Mouse (Mus musculus): ENCODE results near the gene Vmn1r85. TPM values are rescaled to one million over a fixed set of nuclear protein-coding genes. Genes with fewer than 3 reads are reported as not detected.
"Not testable (repeated sequence)": the region's sequence is repeated elsewhere in the genome, so short reads cannot be mapped to it uniquely, and the experiment has no call there.

Vmn1r85 gene
- not detected in 2 replicates for total RNA-seq (2014; fragmentation: Nextera tagmentation)
- total RNA-seq (2017), result not detected in 2 replicates

DNA sequence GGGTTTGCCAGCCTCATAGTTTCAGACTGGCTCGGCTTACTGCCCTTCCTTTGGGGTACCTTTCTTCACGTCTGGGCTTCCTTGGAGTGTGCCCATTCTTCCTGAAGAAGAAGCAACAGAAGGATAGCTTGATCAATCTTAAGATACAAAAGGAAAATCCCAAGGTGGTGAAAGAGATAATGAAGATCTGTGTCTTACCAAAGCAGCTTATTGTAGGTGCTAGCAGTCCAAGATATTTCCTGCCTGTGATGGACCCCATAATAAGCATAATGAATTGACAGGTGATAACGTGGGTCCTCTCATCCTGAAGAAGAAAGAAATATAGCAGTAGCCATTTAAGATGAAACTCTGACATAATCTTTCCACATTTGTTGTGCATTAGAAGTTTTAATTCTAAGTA is at the start of gene Vmn1r85:
Vmn1r85 (minus strand) TSS at position 101 of the 400 bp plus-strand sequence.
- ATAC-seq (replicated peaks; ENCODE audit: poor library complexity, severe bottlenecking), result no peak

DNA sequence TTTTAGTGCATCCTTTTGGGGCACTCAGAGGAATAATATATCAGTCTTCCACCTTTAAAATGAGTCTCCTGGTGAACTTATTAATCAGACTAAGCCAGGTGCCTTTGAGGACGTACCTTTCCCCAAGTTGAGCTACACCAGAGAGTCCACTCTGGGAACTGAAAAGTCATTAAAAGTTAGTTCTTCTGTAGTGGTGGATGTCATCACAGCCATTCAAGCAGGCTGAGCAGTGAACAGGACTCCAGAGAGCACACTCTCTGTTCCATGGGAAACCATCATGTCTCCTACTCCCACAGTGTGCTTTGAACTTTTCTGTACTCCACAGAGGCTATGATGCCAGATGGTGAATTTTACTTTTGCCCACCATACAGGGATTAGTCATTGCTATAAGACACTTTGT is 45.1 kb upstream of the Vmn1r85 start, which contains the start of gene Vmn1r87:
Vmn1r87 (minus strand) TSS at position 101 of the 400 bp plus-strand sequence.
- ATAC-seq (replicated peaks; ENCODE audit: poor library complexity, severe bottlenecking), result no peak

DNA sequence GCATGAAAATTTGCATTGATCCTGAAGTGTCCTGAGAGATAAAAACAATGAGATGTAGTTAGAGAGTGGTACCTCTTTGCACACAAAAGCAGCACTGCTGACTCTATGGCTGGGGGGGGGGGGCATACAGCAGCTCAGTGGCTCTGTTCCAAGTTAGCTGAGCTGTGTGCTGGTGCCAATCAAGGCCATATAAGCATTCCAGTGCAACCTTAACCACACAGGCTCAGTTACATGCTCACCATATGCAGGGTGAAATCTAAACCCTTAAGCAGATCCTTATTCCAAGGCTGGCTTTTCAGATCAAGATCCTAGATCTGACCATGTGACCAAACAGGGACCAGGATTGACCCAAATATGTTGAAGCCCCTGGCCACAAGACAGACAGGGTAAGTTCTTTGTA is 42.4 kb upstream of the Vmn1r85 start:
- ATAC-seq (replicated peaks; ENCODE audit: poor library complexity, severe bottlenecking), result no peak

DNA sequence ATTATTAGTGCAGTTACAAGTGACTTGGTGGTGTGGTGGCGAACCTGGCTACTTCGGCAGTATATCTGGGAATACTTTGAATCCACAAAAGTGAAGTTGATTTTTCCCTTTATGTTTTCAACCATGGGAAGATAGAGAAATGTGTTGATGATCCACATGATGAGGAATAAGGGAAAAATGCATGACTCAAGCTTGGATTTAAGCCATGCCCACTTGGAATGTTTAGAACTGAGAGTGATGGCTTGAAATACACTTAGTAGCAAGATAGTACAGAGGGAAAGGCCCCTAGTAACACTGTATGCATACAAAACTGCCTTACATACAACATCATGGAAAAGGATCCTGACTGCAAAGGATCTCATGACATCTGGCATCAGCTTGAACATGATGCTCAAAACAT is 36.9 kb upstream of the Vmn1r85 start:
- ATAC-seq (replicated peaks; ENCODE audit: poor library complexity, severe bottlenecking), result no peak

DNA sequence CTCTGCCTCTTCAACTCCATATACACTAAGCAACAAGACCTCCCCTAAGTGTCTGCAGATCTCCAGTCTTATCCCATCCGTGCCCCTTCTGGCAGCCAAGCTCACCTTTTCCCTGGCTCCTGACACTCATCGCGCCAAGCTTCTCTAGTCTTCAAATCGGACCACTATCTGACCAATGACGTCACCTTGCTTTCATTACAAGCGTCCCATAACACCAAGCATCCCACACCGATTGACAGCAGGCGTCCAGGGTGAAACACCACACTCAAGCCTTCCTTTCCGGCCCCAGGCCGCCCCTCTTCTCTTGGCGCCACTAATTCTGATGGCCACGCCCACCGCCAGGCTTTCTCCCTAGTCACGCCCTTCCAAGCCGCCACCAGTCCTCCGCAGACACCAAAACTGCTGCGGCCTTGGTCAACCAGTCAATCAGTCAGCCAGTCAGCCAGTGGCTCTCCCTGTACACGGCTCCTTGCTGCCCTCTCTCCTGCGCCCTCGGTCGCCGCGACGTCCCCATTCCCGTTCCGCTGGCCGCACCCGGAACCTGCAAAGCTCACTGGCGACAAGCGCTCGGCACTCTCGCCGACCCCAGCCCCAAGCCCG is 28.7 kb upstream of the Vmn1r85 start:
- ATAC-seq (replicated peaks; ENCODE audit: poor library complexity, severe bottlenecking), result peak; percentile 100

DNA sequence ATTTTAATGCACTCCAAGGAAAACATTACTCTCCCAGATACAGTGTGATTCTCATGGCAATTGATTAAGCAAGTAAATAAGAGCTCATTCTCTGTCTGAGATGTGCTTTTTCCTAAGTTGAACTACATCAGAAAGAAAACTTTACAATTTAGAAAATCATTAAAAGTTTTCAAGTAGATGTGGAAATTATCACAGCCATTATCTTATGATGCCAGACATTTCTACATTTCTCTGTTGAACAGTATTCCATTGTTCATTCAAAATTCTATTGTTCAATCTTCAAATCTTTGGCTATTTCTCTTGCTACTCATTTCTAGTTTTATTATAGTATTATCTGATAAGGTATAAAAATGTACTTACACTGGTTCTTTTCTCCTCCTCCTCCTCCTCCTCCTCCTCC is 24.8 kb upstream of the Vmn1r85 start, which contains the start of gene Vmn1r86:
Vmn1r86 (minus strand) TSS at position 101 of the 400 bp plus-strand sequence.
- ATAC-seq (replicated peaks; ENCODE audit: poor library complexity, severe bottlenecking), result no peak

DNA sequence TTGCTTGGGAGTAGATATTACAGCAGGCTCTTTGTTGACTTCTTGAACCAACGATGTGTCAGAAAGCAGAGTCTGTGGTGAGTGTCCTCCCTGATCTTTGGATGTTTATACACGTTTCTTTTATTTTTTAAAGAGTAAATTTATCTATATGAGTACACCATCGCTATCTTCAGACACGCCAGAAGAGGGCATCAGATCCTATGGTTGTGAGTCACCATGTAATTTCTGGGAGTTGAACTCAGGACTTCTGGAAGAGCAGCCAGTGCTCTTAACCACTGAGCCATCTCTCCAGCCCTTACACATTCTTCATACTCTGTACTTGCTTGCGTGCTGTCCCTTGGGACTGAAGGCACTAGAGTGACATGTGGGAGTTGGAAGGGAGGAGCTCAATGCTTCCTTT is 22.7 kb downstream of the Vmn1r85 start:
- ATAC-seq (replicated peaks; ENCODE audit: poor library complexity, severe bottlenecking), result no peak

DNA sequence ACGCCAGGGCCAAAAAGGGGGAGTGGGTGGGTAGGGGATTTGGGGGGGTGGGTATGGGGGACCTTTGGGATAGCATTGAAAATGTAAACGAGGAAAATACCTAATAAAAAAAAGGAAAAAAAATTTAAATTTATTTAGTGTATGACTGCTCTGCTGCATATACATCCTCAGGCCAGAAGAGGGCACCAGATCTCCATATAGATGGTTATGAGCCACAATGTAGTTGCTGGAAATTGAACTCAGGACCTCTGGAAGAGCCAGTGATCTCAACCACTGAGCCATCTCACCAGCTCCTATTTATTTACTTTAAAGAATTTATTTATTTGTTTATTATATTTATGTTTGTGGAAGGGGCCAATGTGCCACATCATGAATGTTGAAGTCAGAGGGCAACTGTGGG is 31.6 kb downstream of the Vmn1r85 start:
- ATAC-seq (replicated peaks; ENCODE audit: poor library complexity, severe bottlenecking), result not testable (repeated sequence)

DNA sequence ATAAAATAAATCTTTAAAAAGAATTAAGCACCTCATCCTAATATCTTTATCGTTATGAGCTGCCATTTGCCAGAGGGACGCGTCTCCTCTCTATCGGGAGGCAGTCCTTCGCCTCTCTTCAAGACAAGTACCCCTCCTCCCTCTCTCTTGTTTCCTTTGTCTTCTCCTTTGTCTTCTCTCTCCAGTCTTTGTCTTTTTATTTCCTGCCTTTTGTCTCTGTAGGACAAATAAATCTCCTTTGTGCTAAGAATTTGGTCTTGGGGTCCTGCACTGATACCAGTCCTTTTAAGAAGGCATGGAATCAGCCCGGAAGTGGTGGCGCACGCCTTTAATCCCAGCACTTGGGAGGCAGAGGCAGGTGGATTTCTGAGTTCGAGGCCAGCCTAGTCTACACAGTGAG is 35.4 kb downstream of the Vmn1r85 start:
- ATAC-seq (replicated peaks; ENCODE audit: poor library complexity, severe bottlenecking), result no peak

DNA sequence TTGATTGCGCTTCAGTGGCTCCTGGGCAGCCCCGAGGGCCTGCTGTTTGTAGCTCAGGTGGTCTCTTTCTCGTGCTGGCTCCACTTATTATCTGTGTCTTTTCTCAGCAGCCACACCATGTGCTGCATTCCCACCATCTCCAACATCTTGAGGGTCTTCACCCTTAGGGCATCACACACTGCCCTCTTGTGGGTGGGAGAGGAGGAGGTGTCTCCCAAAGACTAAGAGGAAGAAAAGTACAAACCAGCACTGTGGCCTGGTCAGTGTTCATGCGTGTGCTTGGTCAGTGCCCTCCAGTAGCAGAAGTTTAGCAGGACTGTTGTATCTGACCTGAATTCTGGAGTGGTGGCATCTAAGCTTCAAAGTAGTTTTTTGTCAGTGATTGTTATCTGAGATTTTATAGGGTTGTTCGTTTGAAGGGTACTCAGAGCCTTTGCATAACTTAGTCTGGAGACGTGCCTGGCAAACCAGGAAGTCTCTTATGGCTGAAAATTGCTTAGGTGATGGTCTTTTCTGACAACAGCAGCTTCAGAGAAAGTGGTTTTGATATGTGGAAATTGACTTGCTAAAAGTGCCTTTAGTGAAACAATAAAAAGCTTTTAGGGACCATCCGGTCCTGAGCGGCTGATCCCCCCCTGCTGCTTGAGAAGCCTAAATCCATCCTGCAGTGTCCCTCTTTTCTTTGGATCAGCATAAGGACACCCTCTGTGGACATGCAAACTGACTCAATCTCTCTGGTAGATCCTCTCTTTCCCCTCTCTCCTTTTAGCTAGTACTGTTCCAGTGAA is 37.9 kb downstream of the Vmn1r85 start:
- no peak for ATAC-seq (replicated peaks; ENCODE audit: poor library complexity, severe bottlenecking)

DNA sequence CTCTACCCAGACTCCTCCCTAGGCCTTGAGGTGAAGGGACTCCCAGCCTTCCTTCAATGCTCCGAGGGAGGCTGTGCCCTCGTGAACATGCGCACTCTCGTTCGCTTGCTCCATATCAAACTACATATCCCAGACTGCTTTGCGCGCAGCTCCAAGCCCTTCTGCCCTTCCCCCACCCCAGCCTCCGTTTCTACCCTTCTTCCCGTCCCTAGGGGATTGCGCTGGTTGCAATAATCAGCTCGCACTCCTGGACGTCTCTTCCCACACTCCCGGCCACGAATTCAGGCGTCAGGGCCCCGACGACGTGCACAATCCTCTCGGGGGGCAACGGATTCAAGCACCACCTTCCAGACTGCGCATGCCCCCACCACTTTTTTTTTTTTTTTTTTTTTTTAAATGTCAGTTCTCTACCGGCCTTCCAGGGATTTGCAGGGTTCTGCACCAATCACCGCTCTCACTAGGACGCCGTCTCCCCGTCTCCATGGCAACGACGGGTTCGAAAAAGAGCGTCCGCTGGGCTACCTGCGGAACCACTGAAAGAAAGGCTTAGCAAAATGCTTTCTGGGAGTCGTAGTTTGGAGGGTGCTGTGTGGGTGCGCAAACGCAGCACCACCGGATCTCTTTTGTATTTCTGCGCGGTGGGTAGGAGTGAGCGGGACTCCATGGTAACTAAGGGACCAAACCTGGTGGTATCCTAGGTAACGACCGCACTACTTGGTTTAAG is 40.5 kb downstream of the Vmn1r85 start, which contains the start of gene Mzf1:
Mzf1 (minus strand) TSS at position 478 of the 724 bp plus-strand sequence.
- ATAC-seq (replicated peaks; ENCODE audit: poor library complexity, severe bottlenecking), result peak; percentile 88

DNA sequence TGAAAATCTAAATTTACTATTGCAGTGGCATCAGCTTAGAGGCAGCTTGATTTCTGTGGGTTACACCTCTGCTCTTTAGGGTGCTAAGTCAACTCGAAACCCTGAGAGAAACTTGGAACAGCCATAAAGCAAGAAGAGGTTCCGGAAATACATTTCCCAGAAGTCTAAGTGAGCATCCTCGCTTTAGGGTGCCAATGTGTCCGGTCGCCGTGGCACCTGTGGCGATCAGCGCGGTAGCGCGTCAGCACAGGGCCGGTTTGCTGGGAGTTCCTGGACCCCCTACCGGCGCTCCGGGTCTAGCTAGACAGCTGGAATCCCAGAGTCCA is 41.0 kb downstream of the Vmn1r85 start:
- no peak for ATAC-seq (replicated peaks; ENCODE audit: poor library complexity, severe bottlenecking)

DNA sequence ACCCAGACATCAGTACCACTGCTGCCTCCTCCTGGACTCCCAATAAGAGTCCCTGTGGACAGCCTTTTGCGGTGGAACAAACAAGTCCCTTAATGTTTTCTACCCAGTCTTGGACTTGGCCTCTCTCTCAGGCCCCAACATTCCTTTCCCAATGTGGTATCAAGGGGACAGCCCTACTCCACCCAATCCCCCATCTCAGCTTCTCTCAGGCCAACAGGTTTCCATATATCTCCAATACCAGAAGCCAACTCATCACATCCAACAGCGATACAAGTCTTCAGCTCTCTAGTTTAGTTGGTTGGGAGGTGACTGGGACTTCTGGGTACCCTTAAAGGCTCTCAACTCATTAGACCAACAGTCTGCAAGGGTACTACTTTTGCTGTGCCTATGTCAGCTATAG is 41.5 kb downstream of the Vmn1r85 start:
- ATAC-seq (replicated peaks; ENCODE audit: poor library complexity, severe bottlenecking), result no peak

DNA sequence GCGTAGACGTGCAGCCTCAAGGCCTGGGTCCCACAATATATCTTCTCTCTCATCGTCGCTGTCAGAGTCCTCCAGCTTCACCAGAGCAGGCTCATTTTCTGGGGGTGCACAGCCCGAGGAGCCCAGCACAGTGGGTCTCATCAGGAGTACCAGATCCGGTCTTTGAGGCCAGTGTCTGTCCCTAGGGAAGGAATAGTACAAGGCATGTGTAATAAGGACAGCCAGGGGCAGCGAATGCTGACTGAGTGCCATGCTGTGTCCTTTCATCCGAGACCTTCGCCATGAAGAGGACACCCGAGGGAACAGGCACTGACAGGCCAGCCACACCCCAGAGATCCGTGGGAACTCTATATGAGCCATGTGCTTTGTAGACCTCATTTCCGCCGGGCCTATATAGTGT is 42.0 kb downstream of the Vmn1r85 start:
- ATAC-seq (replicated peaks; ENCODE audit: poor library complexity, severe bottlenecking), result no peak

DNA sequence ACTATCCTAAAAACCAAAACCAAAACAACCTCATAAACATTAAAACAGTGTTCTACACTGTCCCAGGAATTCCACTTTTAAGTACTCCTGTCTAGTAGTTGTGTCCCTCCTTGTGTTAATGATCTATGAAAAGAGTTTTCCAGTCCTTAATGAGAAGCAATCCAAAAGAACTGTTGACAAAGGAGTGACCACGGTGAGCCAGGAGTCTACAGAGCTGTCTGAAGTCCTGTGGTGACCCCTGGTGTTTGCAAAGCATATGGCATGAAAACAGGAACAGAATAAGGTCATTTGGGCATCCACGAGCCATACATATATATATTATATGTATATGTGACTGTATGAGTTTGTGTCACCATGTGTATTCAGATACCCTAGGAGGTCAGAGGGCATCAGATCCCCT is 48.9 kb downstream of the Vmn1r85 start:
- ATAC-seq (replicated peaks; ENCODE audit: poor library complexity, severe bottlenecking), result peak; percentile 75

DNA sequence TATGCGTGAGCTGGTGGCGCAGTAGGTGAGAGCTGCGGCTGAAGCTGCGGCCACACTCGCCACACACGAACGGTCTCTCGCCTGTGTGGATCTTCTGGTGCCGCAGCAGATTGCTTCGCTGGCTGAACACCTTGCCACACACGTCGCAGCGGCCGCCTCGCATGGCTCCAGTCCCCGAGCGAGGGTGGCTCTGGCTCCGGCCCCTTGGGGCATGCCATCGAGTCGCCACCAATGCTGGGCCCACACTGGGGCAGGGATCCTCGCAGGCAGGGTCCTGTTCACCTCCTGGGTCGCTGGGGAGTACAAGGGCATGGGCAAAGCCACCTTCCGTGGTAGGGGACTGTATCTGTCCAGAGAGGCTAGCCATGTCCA is 50.7 kb downstream of the Vmn1r85 start:
- ATAC-seq (replicated peaks; ENCODE audit: poor library complexity, severe bottlenecking), result no peak

DNA sequence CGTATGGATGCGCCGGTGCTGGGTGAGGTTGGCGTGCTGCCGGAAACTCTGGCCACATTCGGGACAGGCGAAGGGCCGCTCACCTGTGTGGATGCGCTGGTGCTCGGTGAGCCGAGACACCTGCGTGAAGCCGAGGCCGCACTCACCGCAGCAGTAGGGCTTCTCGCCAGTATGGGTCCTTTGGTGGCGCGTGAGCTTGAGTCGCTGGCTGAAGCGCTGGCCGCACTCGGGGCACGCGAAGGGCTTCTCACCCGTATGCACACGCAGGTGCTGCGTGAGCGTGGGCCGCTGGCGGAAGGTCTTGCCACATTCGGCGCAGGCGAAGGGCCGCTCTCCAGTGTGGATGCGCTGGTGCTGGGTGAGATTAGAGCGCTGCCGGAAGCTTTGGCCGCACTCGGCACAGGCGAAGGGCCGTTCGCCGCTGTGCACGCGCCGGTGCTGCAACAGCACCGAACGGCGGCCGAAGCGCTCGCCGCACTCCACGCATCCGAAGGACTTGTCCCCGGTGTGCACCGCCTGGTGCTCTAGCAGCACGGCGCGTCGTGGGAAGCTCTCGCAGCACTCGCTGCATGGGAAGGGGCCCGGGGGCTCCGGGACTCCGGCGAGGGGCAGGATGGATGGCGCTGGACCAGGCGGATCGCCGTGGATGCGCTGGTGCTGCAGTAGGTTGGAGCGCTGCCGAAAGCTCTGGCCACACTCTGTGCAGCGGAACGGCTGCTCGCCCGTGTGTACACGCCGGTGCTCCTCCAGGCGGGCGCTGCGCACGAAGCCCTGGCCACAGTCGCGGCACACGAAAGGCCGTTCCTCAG is 51.3 kb downstream of the Vmn1r85 start:
- ATAC-seq (replicated peaks; ENCODE audit: poor library complexity, severe bottlenecking), result peak; percentile 38

DNA sequence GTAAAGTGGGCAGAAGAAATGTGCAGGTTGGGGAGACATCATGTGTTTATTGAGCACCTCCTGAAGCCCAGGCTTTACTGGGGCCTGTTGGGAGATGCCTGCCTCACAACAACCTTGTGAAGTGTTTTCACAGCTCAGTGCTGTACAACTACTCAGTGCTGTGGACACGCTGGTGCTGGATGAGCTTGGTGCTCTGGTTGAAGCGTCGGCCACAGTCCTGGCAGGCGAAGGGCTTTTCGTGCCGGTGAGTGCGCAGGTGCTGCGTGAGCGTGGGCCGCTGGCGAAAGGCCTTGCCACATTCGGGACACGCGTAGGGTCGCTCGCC is 51.9 kb downstream of the Vmn1r85 start:
- ATAC-seq (replicated peaks; ENCODE audit: poor library complexity, severe bottlenecking), result no peak

DNA sequence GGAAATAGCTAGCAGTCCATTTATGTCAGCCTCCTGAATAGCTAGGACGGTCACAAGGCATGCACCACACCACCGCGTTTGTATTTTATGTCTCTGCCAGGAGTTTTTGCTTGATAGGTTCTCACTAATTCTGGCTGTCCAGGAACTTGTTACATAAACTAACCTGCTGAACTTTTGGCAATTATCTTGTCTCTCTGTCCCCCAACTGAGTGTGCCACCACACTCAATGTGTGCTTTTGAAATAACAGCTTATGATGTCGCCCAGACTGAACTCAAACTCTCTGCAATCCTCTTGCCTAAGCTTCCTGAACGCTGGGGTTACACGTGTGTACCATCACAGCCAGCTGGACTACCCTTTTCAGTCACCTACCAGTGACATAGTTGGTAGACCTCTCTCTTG is 52.5 kb downstream of the Vmn1r85 start:
- no peak for ATAC-seq (replicated peaks; ENCODE audit: poor library complexity, severe bottlenecking)

DNA sequence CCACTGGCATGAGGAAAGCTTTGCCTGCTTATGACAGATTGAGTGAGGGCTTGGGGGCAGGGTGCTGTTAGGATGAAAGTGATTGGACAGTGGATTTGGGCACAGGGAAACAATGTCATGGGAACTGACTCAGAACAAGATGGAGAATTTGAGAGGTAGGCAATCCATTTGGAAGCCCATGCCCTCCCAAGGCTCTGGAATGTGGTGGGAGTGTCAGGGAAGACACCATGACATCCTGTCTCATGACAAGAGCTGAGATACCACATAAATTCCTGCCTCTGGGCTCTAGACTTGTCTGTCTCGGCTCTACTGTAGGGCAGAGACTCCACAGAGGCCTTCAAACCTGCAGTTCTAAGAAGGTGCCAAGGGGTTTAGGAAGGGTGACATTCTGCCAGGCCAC is 53.7 kb downstream of the Vmn1r85 start:
- no peak for ATAC-seq (replicated peaks; ENCODE audit: poor library complexity, severe bottlenecking)

DNA sequence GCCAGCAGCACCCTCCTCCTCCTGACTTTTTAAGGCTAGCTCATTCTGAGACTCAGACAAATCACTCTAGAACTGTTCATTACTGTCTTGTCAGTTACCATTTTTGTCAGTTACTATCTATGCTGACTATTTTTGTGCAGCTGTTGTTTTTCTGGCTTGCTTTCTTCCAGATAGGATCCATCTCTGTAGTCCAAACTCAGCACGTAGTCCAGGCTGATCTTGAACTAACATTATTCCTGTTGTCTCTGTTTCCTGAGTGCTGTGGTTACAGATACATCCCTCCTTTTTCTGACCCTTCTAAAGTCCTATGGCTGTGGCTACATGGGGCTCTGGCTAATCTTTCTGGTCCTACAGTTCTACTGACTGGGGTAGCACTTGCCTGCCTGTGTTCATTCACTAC is 55.8 kb downstream of the Vmn1r85 start:
- ATAC-seq (replicated peaks; ENCODE audit: poor library complexity, severe bottlenecking), result no peak

Data from granulocyte monocyte progenitor cell, adult 5-6 weeks (primary cell).